Mouse (Mus musculus) Muller cell, postnatal 12 days (primary cell): Measurements from ENCODE around the gene Snx29.
A peak's percentile ranks its signal among the peaks of the same experiment; 100 is the strongest.

Experiments used
- DNase-seq: peaks from one replicate; pipeline ENCODE4 v3.0.0-alpha.2; 2015; ENCODE audit errors: inconsistent ontology term

Gene Snx29

DNA sequence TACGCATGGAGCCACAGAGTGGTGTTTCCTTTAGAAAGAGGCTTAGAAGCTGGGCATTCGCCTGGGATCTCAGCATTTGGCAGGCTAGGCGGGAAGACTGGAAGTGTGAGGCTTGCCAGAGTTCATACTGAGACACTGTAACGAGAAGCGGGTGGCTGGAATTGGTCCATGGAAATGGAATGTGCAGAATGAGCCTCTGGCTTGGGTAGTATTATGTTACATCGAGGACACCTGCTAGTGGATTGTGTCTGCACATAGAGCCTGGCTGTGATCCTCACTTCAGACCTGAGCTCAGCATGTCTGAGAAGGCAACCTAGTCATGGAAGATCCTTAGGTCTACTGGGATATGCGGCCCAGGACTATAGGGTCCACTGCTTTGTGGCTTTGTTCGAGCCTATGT is 209.9 kb downstream of the Snx29 start:
- DNase-seq, result peak; percentile 95

DNA sequence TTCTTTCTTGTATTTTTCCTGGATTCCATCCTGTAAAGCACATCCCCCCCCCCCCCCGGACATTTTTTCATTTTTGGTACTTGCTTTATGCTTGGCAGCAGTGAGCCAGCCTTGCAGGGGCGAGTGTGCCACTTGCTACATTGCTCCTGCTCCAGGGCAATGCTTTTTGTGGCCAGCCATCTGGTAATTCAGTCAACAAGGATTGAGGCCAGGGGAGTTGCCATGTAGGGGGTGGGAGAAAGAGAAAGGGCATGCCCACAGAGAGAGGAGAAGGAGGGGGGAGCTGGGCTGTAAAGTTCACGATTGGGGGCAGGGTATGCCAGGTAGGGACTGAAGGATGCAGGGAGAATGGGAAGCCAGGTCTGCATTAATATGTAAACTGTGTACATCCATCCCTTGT is 210.7 kb downstream of the Snx29 start:
- DNase-seq, result peak; percentile 29

DNA sequence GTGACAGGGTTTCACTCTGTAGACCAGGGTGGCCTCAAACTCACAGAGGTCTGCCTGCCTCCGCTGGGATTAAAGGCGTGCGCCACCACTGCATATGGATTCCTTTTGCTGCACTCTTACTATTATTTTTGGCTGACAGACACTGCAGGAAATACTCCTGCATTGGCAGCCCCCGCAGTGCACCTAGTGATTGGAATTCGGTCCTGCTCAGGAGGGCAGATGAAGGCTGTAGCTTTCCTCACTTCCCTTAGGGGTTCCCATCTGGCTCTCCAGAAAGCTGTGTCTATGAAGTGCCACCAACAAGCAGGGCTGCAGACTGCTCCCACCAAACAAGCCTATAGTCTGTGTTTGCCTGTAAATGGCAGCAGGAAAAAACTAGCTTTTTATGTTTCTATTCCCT is 215.0 kb downstream of the Snx29 start:
- DNase-seq, result no peak

DNA sequence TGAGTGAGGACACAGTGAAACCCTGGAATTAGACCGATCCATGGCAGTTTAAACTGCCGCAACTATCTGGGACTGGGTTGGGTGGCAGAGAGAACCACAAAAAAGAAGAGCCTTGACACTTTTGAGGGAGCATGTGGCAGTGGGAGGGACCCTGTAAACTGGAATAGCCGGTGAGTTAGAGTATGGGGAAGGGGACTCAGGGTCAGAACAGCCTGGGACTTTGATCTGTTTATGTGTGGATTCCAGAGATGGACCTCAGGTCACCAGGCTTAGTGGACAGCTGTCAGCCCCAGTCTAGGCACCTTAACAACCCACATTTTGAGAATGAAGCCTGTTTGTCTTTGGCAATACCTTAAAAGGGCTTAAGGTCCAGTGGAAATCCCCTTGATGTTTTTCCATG is 215.5 kb downstream of the Snx29 start:
- peak; percentile 20 for DNase-seq

DNA sequence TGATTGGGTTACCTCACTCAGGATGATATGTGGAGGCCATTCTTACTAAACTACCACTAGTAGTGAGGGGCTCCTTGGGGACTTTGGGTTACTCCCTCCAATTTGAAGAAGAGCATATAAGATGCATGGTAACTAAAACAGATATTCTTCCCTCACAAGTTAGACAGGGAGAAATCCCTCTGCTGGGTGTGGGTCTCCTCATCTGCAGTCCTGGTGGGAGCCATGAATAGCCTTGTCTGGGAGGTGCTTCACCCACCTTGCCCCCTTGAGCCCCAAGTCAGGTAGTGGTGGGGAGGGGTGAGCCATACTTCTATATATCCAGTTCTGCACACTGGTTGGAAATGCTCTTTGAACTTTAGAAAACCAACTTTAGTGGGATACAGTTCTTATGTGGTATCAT is 218.3 kb downstream of the Snx29 start:
- DNase-seq, result no peak

DNA sequence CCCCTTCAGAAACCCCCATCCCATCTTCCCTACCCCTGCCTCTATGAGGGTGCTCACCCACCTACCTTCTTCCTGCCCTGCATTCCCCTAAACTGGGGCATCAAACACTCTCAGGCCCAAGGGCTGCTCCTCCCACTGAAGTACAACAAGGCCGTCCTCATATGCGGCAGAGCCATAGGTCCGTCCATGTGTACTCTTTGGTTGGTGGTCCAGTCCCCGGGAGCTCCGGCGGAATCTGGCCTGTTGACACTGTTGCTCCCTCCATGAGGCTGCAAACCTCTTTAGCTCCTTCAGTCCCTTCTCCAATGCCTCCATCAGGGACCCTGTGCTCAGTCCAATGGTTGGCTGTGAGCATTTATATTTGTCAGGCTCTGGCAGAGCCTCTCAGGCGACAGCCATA is 219.1 kb downstream of the Snx29 start:
- no peak for DNase-seq

DNA sequence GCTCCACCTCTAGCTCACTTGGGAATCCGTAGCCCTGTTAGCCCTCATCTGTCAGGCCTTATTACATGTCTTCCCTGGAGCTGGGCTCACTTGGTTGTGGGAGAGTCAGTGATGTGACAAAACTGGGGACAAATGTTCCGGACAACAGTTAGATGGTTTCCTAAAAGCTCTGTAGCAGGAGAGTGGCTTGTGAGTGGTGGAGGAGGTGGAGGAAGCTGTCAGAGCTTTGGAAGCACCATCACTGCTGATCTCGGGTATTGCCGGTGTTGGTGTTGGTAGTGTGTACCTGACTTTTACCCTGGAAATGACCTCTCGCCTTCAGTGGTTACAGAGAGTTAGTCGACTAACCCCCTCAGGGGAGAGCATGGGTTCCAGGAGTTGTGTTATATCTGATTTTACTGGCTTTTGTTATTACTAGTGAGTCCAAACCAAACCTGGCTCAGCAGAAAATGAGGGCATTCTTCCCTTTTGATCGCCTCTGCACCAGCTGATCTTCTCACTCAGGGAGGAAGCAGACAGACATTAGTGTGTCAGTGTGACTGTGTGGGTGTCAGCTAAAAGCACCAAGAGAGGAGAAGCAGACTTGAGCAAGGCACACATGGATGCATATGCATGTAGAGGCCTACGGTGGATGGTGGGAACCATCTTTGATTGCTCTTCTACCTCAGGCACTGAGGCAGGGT is 227.5 kb downstream of the Snx29 start:
- no peak for DNase-seq

DNA sequence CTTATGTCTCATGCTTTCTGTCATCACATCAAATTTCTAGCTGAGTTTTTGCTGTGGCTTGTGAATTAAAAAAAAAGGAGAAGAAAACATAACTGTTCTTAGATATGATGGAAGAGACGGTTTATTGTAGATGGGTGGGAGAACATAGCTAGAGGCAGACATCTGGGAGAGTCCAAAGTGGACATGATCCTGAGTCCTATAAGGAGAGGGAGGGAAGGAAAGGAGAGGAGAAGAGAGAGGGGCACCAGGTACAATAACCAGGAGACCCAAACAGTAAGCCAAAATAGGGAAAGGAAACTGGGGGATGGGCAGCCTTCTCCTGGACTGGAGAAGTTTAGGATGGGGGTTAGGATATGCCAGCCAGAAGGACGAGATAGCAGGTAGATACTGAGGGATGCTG is 239.0 kb downstream of the Snx29 start:
- DNase-seq, result no peak

DNA sequence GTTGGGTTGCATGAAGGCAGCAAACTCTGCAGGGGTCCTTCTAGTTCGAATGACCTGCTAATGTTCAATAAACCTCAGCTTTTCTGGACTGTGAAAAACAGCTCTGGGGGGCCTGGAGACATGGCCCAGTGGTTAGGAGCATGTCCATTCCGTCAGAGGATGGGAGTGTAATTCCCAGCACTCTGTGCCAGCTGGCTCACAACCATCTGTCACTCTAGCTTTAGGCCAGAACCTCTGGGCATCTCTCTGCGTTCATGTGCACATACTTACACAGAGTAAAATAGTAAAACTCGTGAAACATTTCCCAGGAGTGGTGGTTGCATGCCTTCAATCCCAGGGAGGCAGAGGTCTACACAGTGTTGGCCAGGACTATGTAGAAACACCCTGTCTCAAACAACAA is 241.1 kb downstream of the Snx29 start:
- no peak for DNase-seq

DNA sequence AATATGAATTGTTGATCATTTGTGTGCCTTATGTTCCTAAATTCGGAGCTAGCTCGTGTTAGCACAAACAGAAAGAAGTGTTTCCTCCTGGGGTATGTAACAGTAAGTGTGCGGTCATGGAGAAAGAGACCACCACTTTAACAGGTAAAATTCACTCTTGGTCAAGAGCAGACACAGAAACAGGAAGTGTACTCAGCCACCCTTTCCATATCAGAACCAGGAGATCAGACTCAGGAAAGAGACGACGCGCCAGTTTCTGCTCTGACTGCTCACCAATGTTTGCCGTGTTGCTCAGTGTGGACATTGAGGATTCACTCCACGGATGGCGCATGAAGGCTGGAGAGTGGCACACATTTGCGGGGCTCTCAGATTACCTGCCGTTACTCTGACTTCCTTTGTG is 242.4 kb downstream of the Snx29 start:
- DNase-seq, result no peak

DNA sequence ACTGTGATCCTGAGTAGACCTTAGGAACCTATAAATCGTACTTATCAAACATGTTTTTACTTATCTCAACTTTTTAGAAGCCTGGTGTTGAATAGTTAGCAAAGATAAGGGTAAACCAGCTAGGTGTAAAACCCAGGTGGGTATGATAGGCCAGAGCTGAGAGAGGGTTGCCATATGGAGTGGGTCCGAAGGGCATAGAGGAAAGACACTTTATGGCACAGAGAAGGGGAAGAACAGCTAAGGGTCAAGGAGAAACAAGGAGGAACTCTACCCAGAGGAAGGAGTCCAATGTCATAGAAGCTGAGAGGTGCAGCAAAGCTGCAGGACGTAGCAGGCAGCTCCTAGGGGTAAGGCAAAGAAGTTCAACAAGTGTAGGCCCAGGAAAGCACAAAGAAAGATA is 244.9 kb downstream of the Snx29 start:
- DNase-seq, result no peak

DNA sequence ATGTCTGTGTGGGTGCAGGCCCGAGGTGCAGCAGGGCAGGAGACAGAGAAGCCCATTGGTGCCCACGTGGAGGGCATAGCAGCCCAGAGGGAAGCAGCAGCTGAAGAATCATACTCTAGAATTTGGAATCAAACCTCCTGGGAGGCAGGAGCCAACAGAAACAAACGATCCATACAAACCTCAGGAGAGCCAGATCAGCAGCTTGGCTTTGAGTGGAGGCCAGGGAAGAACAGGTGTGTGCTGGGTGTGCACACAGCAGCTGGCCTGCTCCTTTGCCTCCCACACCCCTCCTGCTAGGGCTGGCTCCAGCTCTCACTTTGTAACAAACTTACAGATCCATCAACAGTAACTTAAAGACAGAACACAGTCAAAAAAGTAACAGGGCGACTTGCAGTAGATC is 245.4 kb downstream of the Snx29 start:
- DNase-seq, result no peak

DNA sequence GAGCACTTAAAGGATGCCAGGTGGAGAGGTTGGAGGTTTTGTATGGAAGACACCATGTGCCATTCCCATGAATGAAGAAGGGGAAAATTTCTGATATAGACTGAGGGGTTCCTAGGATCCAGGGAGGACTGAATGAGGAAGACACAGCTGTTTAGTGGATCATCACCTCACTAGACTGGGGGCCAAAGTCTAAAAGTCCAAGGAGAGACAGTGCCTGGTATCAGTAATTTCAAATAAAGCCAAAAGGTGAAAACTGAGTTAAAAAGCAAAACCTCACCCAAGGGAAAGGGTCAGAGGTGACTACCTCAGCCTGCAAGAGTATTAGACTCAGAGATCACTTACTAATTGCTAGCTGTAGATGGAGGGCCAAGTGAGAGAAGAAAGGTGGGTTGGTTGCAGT is 245.9 kb downstream of the Snx29 start:
- DNase-seq, result no peak

DNA sequence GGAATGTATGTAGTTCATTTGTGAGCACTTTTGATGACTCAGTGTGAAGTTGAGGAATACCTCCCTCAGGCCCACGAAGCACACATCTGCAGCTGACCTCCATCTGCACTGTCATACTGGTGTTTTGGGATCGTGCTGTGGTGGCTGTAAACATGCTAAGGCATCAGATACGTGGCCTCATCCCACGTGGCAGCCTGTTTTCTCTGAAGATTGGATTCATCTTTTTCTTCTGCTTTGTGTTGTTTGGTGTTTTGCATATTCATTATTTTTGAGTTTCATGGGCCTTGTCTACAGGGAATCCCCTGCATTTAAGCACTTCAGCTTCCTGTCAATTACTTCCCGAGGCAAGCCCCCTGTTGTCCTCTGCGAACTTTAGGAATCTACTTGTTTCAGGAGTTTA is 246.4 kb downstream of the Snx29 start:
- DNase-seq, result no peak

DNA sequence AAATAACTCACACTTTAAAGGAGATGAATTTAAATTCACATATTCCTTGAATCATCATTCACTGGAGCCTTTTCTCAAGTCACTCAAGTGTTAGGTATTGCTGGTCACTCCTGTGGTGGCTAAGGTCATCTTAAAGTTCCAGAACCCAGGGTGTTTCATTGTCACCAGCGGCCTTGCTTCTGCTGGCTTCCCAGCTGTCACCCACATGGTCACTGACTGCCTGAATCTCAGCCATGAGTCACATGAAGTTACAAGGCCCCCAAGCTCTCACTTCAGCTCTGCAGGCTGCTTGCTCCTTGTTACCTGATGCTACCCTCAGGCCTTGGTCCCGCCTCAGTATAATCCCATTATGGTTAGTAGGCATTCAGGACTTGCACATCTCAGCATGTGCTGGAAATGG is 247.4 kb downstream of the Snx29 start:
- no peak for DNase-seq

DNA sequence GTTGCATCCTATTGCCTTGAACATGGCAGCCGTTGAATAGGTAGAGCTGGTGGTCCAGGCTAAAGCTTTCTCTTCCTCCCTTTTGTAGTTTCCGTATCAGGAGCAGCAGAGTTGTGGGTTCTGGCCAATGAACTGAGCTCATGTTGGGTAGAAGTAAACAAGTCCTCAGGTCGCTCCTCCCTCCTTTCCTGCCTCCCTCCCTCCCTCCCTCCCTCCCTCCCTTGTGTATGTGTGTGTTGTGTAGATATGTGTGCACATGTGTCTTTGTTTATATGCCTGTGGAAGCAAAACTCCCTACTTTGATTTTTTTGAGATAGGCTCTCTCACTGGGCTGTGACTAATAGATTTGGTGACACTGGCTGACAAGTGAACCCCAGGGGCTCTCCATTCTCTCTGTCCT is 251.8 kb downstream of the Snx29 start:
- no peak for DNase-seq

DNA sequence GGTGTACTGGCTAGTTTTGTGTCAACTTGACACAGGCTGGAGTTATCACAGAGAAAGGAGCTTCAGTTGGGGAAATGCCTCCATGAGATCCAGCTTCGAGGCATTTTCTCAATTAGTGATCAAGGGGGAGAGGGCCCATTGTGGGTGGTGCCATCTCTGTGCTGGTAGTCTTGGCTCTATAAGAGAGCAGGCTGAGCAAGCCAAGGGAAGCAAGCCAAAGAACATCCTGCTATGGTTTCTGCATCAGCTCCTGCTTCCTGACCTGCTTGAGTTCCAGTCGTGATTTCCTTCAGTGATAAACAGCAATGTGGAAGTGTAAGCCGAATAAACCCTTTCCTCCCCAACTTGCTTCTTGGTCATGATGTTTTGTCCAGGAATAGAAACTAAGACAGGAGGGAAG is 253.0 kb downstream of the Snx29 start:
- DNase-seq, result peak; percentile 16

DNA sequence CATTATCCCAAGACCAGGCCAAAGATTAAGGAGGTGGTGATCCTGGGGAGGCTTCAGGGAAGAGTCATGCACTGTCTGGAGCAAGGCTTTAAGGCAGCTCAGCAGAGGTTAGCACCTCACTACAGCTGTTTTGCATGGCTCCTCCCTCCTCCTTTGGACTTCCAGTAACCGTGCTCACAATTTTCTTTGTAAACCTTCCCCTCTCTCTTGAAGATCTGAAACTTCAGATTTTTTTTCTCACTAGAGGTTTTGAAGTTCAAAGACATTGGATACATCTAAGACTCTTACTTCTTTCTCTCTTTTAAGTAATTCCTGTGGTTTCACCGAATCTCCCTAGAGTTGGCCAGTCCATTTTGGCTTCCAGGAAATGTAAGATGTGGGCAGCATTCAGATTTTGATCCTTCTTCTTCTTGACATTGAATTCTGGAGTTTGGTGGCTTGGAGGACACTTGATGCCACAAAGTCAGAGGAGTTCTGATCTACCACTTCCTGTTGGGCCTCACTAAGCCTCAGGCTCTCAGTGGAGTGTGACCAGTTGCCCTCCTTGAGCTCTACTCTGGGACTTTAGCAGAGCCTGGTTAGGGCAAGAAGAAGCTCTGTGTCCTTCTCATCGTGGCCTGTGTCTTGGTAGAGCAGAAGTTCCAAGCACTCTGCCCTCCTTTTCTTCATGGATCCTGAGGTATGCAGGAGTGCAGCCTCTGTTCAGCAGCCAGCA is 255.0 kb downstream of the Snx29 start:
- DNase-seq, result no peak

DNA sequence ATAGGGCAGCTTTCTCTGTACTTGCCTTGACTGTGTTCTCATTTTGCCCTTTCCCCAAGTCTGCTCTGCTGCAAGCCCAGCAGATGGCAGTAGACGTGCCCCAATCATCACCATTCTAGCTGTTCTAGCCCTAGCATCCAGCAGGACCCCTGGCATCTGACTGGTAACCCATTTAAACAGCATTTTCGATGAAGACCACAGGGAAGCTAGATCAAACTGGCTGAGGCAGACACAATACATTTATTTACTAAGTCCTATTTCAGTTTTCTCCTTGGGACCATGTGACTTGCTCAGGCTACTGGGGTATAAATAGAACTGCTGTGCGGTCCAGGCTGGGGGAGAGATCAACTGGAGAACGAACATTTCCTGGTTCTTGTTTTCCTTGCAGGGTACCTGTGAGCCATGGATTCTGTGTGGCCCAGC is 257.0 kb downstream of the Snx29 start:
- peak; percentile 19 for DNase-seq

DNA sequence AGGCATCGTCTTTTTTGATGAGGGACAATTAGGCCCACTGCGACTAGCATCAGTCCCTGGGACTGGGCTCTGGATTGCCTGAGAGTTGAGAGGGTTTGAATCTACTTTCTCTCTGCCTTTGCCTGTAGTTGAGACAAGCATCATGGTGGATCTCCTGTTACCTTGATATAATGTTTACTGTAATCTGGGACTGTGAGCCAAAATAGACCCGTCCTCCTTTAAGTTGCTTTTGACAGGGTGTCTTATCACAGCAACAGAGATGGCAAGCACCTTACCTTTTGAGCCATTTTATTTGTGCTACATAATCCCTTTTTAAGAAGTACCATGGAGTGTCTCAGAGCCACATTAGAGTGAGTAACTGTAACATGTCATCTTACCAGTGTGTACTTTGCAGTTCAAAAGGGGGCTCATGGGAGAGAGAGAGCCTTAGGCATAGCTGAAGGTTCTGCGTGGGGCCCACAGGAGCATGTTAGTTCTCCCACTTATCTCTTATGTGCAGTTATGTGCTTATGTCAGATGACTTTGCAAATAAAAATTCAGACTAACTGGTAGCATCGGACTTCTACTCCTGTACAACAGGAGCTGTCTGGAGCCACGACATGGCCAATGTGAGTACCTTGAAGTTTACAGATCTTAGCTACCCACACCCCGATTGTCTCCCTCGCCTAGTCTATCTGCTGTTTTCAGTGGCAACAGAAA is 261.4 kb downstream of the Snx29 start:
- no peak for DNase-seq

DNA sequence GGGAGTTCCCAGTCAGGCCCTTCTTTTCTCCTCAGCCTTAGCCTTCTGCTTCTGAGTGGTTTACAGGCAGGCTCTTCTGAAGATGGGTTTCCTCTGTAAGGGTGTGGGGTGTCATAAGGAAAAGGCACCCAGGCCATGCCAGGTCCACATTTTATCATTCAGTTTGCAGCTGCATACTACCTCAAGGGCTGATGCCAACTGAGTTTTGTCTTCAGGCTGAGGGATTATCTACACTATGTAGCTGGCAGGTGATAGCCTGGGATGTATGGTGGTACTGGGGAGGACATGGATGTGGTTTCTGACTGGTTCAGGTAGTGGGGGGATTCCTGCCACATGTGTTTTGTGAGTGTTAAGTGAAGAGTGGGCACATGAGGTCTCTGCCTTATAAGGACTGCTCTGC is 266.0 kb downstream of the Snx29 start:
- no peak for DNase-seq

DNA sequence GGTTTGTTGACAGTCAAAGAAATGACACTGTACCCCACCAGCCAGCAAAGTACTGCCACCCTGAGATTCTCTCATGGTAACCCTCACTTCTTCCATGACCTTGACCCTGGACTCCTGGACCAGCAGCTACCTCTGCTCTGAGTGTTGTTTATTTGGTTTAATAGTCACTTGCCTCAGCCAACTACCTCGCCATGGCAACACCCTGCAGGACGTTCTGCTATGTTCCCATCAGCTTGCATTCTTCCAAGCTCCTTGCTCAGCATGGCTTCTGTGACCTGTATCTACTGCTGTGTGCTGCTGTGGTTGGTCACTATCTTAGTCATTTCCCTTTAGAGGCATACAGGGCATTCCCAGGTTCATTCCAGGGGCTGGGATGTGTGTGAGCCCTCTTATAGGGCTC is 266.6 kb downstream of the Snx29 start:
- peak; percentile 16 for DNase-seq
